8 mouse cellular contexts compared by ENCODE assay signal in the genomic region with DNA sequence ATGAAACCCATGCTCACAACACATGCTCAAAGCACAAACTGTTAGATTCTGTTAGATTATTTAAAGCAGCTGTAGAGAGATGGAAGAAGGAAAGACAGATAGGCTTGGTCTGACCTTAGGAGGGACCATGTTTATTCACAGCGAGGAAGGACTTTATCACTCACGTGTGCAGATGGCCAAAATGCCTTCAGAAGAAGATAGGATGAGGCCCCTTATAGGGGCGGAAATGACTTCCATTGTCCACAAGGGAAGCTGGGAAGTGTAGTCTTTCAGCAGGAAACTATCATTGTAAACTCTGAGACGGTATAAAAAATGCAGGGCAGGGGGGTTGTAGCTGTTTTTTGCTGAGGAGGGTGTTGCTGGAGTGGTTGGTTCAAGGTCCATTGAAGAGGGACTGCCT. TPM values are rescaled to one million over a fixed set of nuclear protein-coding genes. Genes with fewer than 3 reads are reported as not detected.
DNase-seq lines count a peak whose midpoint lies in the region; ATAC-seq and TF ChIP-seq lines count a peak whose summit lies in the region.

A gene (minus strand): TSS at position 199 of the 400 bp plus-strand sequence.

- H3K4me3 ChIP-seq in embryonic facial prominence, embryonic 12.5 days: peak within 1 kb of the TSS; percentile 27
- H3K4me3 ChIP-seq in hindbrain, embryonic 13.5 days: peak within 1 kb of the TSS; percentile 5; the same call in 1 of the 2 replicates
- peak within 1 kb of the TSS; percentile 55 for H3K4me3 ChIP-seq in lung, adult 2 months (replicated peaks; ENCODE audit: extremely low read depth, low read depth, low read length)
- H3K4me3 ChIP-seq in stomach, postnatal 0 days (ENCODE audit: low read depth, low read length): peak within 1 kb of the TSS; percentile 40

- DNase-seq in ovary, adult 18-20 months (ENCODE audit: low spot score): peak; percentile 7
- no peak for DNase-seq in ovary, postnatal 14 days (ENCODE audit: low spot score)
- DNase-seq in lung, adult 2 months: no peak
- DNase-seq in stomach, postnatal 0 days (ENCODE audit: low spot score): no peak
- DNase-seq in cerebellum, adult 9-10 months: no peak

- peak; percentile 23 for TF ChIP-seq EP300 in stomach, postnatal 0 days (optimal IDR thresholded peaks at IDR 0.05)

- no peak within 1 kb of the TSS for H3K9ac ChIP-seq in embryonic facial prominence, embryonic 12.5 days
- H3K9ac ChIP-seq in hindbrain, embryonic 13.5 days: no peak within 1 kb of the TSS
- H3K9ac ChIP-seq in stomach, postnatal 0 days (ENCODE audit: low read length): peak within 1 kb of the TSS; percentile 27; the same call in 1 of the 2 replicates

- H3K4me1 ChIP-seq in embryonic facial prominence, embryonic 12.5 days: peaks cover 8% of the 10 kb centered on the region; the same call in 1 of the 2 replicates
- H3K4me1 ChIP-seq in hindbrain, embryonic 13.5 days (replicated peaks): no peaks in the 10 kb centered on the region; the same call in 1 of the 2 replicates
- peaks cover 5% of the 10 kb centered on the region for H3K4me1 ChIP-seq in lung, adult 2 months (ENCODE audit: control insufficient read depth, insufficient read depth, low read length)
- no peaks in the 10 kb centered on the region for H3K4me1 ChIP-seq in stomach, postnatal 0 days (replicated peaks; ENCODE audit: control insufficient read depth, insufficient read depth)

- no peaks in the 10 kb centered on the region for H3K36me3 ChIP-seq in embryonic facial prominence, embryonic 12.5 days
- H3K36me3 ChIP-seq in hindbrain, embryonic 13.5 days: no peaks in the 10 kb centered on the region
- no peaks in the 10 kb centered on the region for H3K36me3 ChIP-seq in stomach, postnatal 0 days (ENCODE audit: control insufficient read depth, insufficient read depth, low read length)

- H3K9me3 ChIP-seq in embryonic facial prominence, embryonic 12.5 days: no peaks in the 10 kb centered on the region
- H3K9me3 ChIP-seq in hindbrain, embryonic 13.5 days: no peaks in the 10 kb centered on the region
- no peaks in the 10 kb centered on the region for H3K9me3 ChIP-seq in stomach, postnatal 0 days (ENCODE audit: control insufficient read depth, low read length)

- no peaks in the 10 kb centered on the region for H3K27me3 ChIP-seq in embryonic facial prominence, embryonic 12.5 days
- H3K27me3 ChIP-seq in hindbrain, embryonic 13.5 days: no peaks in the 10 kb centered on the region
- no peaks in the 10 kb centered on the region for H3K27me3 ChIP-seq in stomach, postnatal 0 days (ENCODE audit: control insufficient read depth, insufficient read depth, low read length)

- H3K4me2 ChIP-seq in embryonic facial prominence, embryonic 12.5 days (replicated peaks): peak within 1 kb of the TSS; percentile 34
- peak within 1 kb of the TSS; percentile 19; the same call in 1 of the 2 replicates for H3K4me2 ChIP-seq in hindbrain, embryonic 13.5 days
- peak within 1 kb of the TSS; percentile 58 for H3K4me2 ChIP-seq in stomach, postnatal 0 days (replicated peaks; ENCODE audit: low read depth)

- WGBS in embryonic facial prominence, embryonic 12.5 days: 49% methylated on average over 4 of the region's 4 CpGs
- 77% methylated on average over 4 of the region's 4 CpGs for WGBS in hindbrain, embryonic 13.5 days
- 24% methylated on average over 4 of the region's 4 CpGs for WGBS in lung, adult 2 months
- 29% methylated on average over 4 of the region's 4 CpGs for WGBS in stomach, postnatal 0 days

- TF ChIP-seq CTCF in lung, adult 2 months (IDR thresholded peaks at IDR 0.05; ENCODE audit: insufficient read depth, low read length): no peak
- TF ChIP-seq CTCF in stomach, postnatal 0 days (IDR thresholded peaks at IDR 0.05; ENCODE audit: low read depth): 0 out of 2 replicates have a peak, but pooled peaks have one; percentile 24

- no peak for ATAC-seq in embryonic facial prominence, embryonic 12.5 days (ENCODE audit: insufficient number of reproducible peaks, insufficient read depth, low FRiP score, low TSS enrichment)
- no peak for ATAC-seq in hindbrain, embryonic 13.5 days (ENCODE audit: low FRiP score)
- peak; percentile 38; the same call in 1 of the 2 replicates for ATAC-seq in stomach, postnatal 0 days (ENCODE audit: low FRiP score, low TSS enrichment)
- ATAC-seq in erythroid progenitor cell, adult 5-6 weeks (replicated peaks; ENCODE audit: low FRiP score, poor library complexity, severe bottlenecking): no peak

- TF ChIP-seq POLR2A in lung, adult 2 months (IDR thresholded peaks at IDR 0.05; ENCODE audit: borderline replicate concordance, extremely low read depth, low read depth, low read length): no peak

- peak within 1 kb of the TSS; percentile 12; the same call in 1 of the 2 replicates for H3K27ac ChIP-seq in embryonic facial prominence, embryonic 12.5 days
- no peak within 1 kb of the TSS; the same call in 1 of the 2 replicates for H3K27ac ChIP-seq in hindbrain, embryonic 13.5 days
- H3K27ac ChIP-seq in stomach, postnatal 0 days (replicated peaks): peak within 1 kb of the TSS; percentile 69

RNA-seq across cellular contexts. Expression of the gene that starts here (rescaled TPM):
- 21.9 and 24.1 TPM in 2 replicates for polyA plus RNA-seq in embryonic facial prominence, embryonic 12.5 days (2016; fragmentation: Nextera tagmentation; extraction: Ambion mirVana)
- 19.7 and 22.1 TPM in 2 replicates for polyA plus RNA-seq in hindbrain, embryonic 13.5 days (2015; fragmentation: Nextera tagmentation; extraction: Ambion mirVana)
- polyA plus RNA-seq in lung, adult 2 months (2012; rRNA removed): 6.2 and 10.5 TPM in 2 replicates
- 22.8 and 23.4 TPM in 2 replicates for polyA plus RNA-seq in stomach, postnatal 0 days (2015; fragmentation: Nextera tagmentation; extraction: Ambion mirVana)
- 7.1 and 14.4 TPM in 2 replicates for total RNA-seq in erythroid progenitor cell, adult 5-6 weeks (2015; ENCODE audit: low replicate concordance)
- total RNA-seq in erythroid progenitor cell, adult 5-6 weeks (2017; ENCODE audit: low replicate concordance): 2.4 and 2.9 TPM in 2 replicates

Comparison
In these comparisons a context has a peak if more than half of its experiments do, and no peak if none do; other contexts are left out.
1. H3K4me3 ChIP-seq: peak in every context shown above with its lines; median percentile 55 in lung, adult 2 months; 40 in stomach, postnatal 0 days; 27 in embryonic facial prominence, embryonic 12.5 days; 5 in hindbrain, embryonic 13.5 days.